Mouse (Mus musculus) kidney, adult 8-10 months (tissue): ENCODE measurements around the gene Ccng1.

Experiments used
- DNase-seq, 2 experiments: peaks; one replicate each; pipeline ENCODE4 v3.0.0; 2022

Gene Ccng1

DNA sequence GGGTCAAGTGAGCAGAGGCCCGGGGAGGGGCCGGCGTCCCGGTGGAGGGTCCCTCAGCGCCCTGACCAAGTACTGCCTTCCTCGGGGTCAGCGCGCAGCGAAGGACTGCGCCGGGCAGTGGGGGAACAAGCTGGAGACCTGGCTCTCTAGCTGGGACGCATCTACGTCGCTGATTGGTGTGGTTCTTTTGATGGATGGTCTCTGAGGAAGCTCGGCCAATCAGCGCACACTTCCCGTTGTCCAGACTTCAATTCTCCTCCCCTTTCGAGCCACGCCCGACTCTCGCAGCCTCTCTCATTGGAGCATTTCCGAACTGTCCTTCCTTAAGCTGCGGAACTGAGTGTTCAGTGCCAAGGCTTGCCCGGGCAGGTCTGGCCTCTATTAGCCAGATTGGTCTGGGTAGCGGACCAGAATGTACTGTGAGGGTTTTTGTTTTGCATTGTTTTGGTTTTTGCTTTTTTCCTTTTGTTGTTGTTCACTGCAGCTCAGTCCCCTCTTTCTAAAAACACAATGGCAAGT lies at the start of gene Ccng1:
TSS of gene Ccng1 (minus strand) at position 203 of the 519 bp plus-strand sequence.
- peak; percentile 96 to 97 for DNase-seq

DNA sequence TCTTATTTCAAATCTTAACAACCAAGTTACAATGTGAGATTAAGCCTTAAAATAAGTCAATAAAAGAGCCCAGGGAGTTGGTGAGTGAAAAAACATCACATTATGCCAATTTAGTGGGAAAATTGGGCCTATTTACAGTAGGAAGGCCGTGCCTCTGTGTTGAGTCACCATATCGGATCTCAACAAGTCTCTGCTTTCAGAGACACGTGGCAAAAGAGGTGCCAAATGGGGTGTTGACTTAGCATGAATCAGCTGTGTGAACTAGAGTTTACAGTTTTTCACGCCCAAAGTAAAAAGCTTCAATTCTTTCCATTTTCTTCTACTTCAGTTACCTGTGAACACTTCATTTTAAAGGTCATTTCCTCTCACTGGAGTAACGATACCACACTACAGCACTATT lies 35.2 kb upstream of the Ccng1 start:
- DNase-seq, result no peak

GRCm38 (mm10) chr11:40789701-40790100 lies 34.6 kb upstream of the Ccng1 start:
- DNase-seq, result no peak

- DNase-seq, result no peak
These were observed 31.8 kb upstream of the Ccng1 start for GRCm38 (mm10) chr11:40786900-40787299.

DNA sequence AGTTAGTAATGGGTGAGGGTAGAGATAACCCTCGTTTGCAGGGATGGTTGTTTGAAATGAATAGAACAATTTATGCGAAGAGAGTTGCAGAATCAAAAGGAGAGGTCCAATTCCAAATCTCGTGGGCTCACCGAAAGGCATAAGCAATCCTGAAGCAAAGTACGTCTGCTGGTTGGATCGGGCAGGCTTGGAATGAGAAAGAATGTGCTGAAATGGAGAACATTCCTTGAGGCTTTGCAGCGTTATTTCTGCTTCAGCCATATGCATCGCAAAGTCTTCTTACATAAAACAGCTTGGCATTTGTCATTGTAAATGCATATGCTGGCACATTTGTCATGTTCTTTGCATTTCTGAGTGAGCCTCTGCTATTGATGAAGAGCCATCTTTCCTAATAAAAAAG lies 29.2 kb upstream of the Ccng1 start:
- no peak for DNase-seq

- no peak for DNase-seq
These were observed 28.2 kb upstream of the Ccng1 start for GRCm38 (mm10) chr11:40783346-40783745.

GRCm38 (mm10) chr11:40781857-40782256 lies 26.7 kb upstream of the Ccng1 start:
- no peak for DNase-seq

DNA sequence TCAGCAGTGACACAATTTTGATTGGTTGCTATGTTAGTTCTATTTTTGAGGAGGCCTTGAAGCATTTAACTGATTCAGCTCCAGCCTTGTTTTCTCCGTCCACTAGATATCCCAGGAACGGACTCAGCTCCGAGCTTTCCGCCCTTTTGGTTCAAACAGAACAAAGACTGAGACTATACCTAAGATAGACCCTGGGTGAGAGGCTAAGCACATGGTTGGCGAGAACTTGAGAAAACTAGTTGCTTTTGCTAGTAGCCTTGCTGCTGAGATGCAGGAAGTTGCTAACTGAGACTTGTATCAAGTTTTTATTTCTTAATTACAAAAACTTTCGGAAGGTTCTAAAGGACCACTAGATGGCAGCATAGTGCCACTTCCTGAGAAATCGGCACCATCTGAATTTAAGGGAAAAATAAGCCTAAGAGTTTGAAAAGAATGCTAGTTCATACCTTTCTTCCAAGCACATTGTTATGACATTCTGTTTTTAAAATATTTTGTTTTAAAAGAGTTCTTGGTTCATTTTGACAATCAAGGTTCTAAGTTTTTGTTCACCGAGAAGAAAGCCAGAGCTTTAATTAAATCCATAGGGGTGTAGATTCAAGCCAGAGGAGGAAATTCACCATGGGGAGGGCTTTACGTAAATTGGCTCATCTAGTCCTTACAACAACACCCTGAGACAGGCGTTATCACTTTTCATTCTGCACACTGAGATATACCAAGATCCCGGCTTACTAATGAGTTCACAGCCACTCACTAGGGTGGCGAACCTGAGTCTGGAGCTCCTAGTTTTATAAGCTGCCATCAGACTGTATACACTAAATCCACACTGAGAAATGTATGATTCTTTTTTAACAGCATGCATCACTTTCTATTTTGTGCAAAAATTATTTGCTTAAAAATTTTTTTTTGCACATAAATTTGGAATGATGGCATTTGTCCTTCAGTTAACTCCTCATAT lies 20.5 kb upstream of the Ccng1 start:
- DNase-seq, result peak; percentile 12 to 19

GRCm38 (mm10) chr11:40764690-40765089 lies 9.6 kb upstream of the Ccng1 start:
- DNase-seq, result no peak

DNA sequence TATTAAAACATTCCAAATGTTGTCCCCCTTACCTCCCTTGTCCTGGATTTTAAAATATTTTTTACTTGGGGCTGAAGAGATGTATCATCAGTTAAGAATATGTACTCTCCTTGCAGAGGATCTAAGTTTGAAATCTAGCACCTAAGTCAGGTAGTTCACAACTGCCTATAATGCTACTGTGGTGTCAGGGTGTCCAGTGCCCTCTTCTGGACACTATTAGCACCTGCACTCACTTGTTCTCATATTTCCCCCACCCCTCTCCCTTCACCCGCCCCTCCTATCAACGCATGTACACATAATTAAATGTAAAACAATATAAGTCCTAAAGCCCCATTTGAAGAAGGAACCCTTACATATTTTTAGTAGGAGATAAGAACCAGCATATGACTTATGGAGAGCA lies 8.3 kb upstream of the Ccng1 start:
- peak; percentile 9 to 15 for DNase-seq

GRCm38 (mm10) chr11:40759896-40760295 lies 4.8 kb upstream of the Ccng1 start:
- no peak for DNase-seq

DNA sequence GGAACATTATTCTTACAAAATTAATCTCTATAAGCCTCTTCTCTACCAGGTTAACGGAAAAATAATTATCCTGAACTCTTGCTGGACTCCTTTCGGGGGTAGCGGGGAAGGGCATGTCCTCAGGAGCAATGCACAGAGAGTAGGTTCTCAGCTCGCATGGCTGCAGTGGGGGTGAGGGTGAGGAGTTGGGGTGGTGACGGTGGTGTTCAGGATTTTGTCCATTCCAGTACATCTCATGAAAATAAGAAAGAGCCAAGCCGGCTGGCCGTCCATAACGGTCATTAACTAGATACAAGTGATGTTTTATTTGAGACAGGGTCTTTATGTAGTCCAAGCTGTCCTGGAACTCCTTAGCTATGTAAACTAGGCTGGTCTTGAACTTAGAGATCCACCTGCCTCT lies 857 bp upstream of the Ccng1 start:
- DNase-seq, result no peak

- no peak for DNase-seq
These were observed 425 bp downstream of the Ccng1 start for GRCm38 (mm10) chr11:40754664-40755107.

DNA sequence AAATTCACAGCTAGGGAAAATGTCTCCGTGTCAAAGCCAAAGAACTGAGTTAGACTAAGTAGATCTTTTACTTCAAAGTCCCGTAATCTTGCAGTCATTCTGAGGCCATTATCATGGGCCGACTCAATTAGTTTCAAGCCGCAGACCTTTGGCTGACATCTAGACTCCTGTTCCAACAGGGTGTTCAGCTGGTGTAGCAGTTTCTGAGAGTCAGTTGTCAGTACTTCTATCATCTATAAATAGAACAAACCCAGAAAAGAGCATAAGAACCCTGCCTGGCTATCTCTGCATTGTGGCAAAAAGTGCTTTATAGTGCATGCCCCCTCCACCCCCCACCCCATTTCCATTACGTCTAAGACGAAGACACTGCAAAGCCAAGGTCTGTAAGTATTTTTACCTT lies 1.3 kb downstream of the Ccng1 start:
- no peak for DNase-seq

DNA sequence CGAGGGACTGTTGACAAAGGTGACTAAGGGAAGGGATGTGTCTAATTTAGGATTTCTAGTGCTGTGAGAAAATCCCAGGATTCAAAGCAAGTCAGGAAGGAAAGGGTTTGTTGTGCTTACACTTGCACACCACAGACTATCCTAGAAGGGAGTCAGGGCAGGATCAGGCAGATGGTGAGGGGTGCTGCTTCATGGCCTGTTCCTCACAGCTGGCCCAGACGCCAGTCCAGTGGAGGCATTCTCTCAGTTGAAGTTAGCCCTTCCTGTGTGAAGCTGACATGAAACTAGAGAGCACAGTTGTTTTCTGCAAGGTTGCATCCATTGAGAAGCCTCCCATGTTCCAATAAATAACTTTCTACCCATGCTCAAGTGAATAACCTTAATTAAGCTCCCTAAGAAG lies 7.4 kb downstream of the Ccng1 start:
- no peak for DNase-seq

DNA sequence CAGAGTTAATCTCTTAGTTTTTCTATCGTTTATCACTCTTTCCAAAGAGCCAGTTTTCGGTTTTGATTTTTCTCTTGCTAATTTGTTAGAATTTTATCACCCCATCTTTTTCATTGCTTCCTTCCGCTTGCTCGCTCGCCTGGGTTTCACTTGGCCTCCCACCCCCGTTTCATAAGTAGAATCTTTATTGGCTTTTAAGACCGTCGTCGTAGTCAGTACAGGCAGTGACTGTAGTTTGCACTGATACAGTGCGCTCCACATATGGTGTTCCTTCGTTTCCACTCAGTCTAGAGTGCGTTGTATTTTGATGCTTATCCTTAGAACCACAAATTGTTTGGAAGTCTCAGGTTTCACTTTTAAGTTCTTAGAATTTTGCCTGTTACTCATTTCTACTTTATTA lies 8.8 kb downstream of the Ccng1 start:
- no peak for DNase-seq

DNA sequence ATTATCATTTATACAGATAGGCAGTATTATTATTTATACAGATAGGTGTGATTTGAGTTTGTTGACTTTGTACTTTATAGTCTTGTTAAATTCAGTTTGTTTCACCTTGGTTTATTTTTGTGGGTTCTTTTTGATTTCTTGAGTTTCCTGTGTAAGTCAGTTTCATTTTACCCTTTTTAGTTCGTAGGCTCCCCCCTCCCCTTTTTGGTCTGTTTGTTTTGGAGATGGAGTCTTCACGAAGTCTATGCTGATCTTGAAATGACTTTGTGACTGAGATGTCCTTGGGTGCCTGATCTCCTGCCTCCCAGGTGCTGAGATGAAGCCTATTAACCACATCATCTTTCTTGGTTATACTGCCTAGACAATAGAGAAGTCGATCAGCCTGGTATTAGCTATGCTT lies 10.8 kb downstream of the Ccng1 start:
- DNase-seq, result no peak

DNA sequence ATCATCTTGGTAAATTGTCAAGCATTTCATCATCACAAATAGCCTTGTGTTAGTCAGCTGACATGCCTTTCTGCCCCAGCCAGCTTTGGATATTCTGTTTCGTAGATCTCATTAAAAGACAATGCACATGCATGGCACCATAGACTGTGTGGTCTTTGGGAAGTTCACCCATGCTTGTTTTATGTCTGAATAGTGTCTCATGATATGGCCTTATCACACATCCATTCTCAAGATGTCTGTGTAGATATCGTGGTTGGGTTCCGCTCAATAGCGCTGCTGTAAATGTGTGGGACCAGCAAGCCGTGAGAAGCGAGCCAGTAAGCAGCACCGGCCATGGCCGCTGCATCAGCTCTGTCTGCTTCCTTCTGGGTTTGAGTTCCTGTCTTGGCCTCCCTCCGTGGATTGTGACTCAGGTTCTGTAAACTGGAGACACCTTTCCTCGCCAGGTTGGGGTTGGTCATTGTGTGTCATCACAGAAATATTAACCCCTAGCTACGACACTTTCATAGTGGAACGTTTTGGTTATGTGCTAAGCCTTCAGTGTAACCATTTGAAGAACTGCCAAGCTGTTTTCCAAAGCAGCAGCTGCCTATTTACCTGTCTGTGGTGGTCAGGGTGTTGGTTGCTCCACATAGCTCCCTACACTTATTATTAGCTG lies 13.4 kb downstream of the Ccng1 start:
- DNase-seq, result no peak

DNA sequence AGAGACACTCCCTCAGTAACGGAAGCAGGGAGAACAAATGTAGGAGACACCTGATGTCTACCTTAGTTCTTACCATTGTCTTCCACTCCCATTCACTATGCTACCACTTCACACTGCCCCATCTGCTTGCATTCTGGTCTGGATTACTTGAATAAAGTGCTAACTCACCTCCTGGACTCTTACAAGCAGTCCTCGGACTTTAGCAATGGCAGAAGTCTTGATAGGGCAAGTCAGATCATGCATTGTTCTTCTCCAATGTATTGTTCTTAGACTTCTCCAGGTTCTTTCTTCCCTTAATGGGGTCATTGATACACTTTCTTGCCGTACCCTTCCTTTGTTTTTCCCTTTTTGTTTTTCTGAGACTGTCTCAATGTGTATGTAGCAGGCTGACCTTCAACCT lies 17.7 kb downstream of the Ccng1 start:
- DNase-seq, result no peak

DNA sequence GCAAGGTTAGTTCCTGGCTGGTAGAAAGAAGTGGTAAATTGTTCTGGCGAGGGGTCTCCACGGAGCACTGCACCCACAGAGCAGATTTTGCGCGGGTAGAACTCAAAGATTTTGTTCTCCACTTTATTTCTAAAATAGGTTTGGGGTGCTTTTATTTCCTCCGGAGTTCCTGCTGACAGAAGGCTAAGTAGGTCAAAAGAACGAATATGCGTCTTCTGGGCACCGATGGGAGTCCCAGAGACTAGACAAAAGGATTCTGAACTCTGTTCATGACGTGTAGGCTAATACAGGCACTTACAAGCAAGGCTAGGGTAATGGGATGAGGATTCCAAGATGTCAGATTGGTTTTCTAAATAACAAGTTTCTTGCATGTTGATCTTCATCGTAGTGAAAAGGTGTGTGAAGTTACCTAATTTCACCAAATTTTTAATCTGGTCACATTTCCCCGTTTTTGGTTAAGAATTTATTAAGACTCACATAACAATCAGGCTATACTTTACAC lies 20.8 kb downstream of the Ccng1 start:
- no peak for DNase-seq

GRCm38 (mm10) chr11:40733339-40734174 lies 21.6 kb downstream of the Ccng1 start, which contains the start of the genes Hmmr and Nudcd2:
Hmmr (minus strand) TSS chr11:40733422.
Nudcd2 (plus strand) TSS chr11:40733667.
- peak; percentile 95 to 98 for DNase-seq

DNA sequence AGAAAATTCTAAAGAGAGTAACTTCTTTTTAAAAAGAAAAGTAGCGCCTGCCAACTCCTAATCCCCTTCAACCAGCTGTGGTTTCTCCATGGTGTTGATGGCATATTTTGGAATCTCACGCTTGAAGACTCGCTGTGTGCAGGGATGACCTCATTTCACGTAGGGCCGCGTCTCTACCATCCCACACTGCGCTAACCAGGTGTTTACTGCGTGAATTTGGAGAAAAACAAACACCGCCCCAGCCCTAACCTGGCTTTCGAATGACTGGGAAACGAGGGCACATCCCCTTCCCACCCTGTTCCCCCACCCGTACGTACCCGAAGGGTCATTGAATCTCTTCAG lies 22.1 kb downstream of the Ccng1 start:
- DNase-seq, result no peak

- no peak for DNase-seq
These were observed 36.8 kb downstream of the Ccng1 start for GRCm38 (mm10) chr11:40718324-40718723.
